17 mouse cellular contexts compared by ENCODE assay signal in genomic region chr10:18219351-18219750, GRCm38 (mm10). TPM values are rescaled to one million over a fixed set of nuclear protein-coding genes. Genes with fewer than 3 reads are reported as not detected.
"Had no signal": no experiment of that assay in that cellular context is flagged by ENCODE, and none has a peak within 500 bp of the region (broad histone marks: within the 10 kb centered on the region; RNA-seq: fewer than 3 reads in every experiment).

No protein-coding gene starts in this region.

- H3K9ac ChIP-seq: liver, embryonic 13.5 days; liver, postnatal 0 days; lung, embryonic 15.5 days; midbrain, embryonic 15.5 days; neural tube, embryonic 13.5 days had no signal

- H3K9me3 ChIP-seq: liver, embryonic 13.5 days; lung, embryonic 15.5 days; megakaryocyte, embryonic 14.5 days; midbrain, embryonic 15.5 days; neural tube, embryonic 13.5 days had no signal

- H3K27me3 ChIP-seq: liver, embryonic 13.5 days; lung, embryonic 15.5 days; megakaryocyte, embryonic 14.5 days; midbrain, embryonic 15.5 days; neural tube, embryonic 13.5 days had no signal

- ATAC-seq: liver, postnatal 0 days; midbrain, embryonic 15.5 days had no signal

- H3K4me1 ChIP-seq: liver, embryonic 13.5 days; lung, embryonic 15.5 days; megakaryocyte, embryonic 14.5 days; midbrain, embryonic 15.5 days; neural tube, embryonic 13.5 days had no signal

- H3K4me3 ChIP-seq: layer of hippocampus, adult 2 months; liver, embryonic 13.5 days; lung, embryonic 15.5 days; megakaryocyte, embryonic 14.5 days; midbrain, embryonic 15.5 days; neural tube, embryonic 13.5 days had no signal

- H3K4me2 ChIP-seq: liver, embryonic 13.5 days; lung, embryonic 15.5 days; midbrain, embryonic 11.5 days; midbrain, embryonic 15.5 days; neural tube, embryonic 13.5 days had no signal

- H3K36me3 ChIP-seq: liver, embryonic 13.5 days; lung, embryonic 15.5 days; midbrain, embryonic 15.5 days had no signal

- H3K27ac ChIP-seq: layer of hippocampus, adult 2 months; liver, embryonic 13.5 days; lung, embryonic 15.5 days; macrophage; midbrain, embryonic 15.5 days; neural tube, embryonic 13.5 days had no signal

- DNase-seq: kidney, postnatal 10 days; kidney, postnatal 4 days; left cerebral cortex, postnatal 4 days; liver; liver, embryonic 13.5 days; liver, postnatal 0 days; lung, postnatal 14 days; retina, postnatal 1 day; thymus, postnatal 14 days had no signal

RNA-seq across cellular contexts. Expression of gene Ect2l, which starts 8.7 kb away (rescaled TPM):
- polyA plus RNA-seq: liver, postnatal 0 days; midbrain, embryonic 15.5 days; spleen, adult 2 months had no signal
